ENCODE assay signal across 11 mouse cellular contexts in genomic region chr16:55898385-55899002, GRCm38 (mm10). TPM values are rescaled to one million over a fixed set of nuclear protein-coding genes. Genes with fewer than 3 reads are reported as not detected.
DNase-seq lines count a peak whose midpoint lies in the region; ATAC-seq and TF ChIP-seq lines count a peak whose summit lies in the region.
"Had no signal": no experiment of that assay in that cellular context is flagged by ENCODE, and none has a peak within 500 bp of the region (broad histone marks: within the 10 kb centered on the region; RNA-seq: fewer than 3 reads in every experiment).

No protein-coding gene starts in this region.

- peaks cover 14% of the 10 kb centered on the region for H3K79me2 ChIP-seq in C2C12 (ENCODE audit: control insufficient read depth, insufficient read depth)

- H3K9ac ChIP-seq in heart, embryonic 12.5 days: no peak overlapping the region
- H3K9ac ChIP-seq: forebrain, embryonic 13.5 days; heart, embryonic 15.5 days had no signal

- no peaks in the 10 kb centered on the region for H3K27me3 ChIP-seq in C2C12 (ENCODE audit: control insufficient read depth, insufficient read depth, insufficient read length)
- no peaks in the 10 kb centered on the region for H3K27me3 ChIP-seq in heart, embryonic 12.5 days (replicated peaks)
- H3K27me3 ChIP-seq: forebrain, embryonic 13.5 days; heart, embryonic 15.5 days had no signal

- peaks cover 4% of the 10 kb centered on the region for H3K36me3 ChIP-seq in C2C12 (ENCODE audit: control insufficient read depth, insufficient read depth)
- H3K36me3 ChIP-seq in heart, embryonic 12.5 days: 0 out of 2 replicates have a peak, but pooled peaks cover 3% of the 10 kb centered on the region
- H3K36me3 ChIP-seq: heart, embryonic 15.5 days had no signal

- peaks cover 22% of the 10 kb centered on the region for H3K4me1 ChIP-seq in heart, embryonic 12.5 days (replicated peaks)

- H3K4me2 ChIP-seq in heart, embryonic 12.5 days: no peak overlapping the region
- H3K4me2 ChIP-seq: forebrain, embryonic 13.5 days; heart, embryonic 15.5 days had no signal

- DNase-seq in heart, adult 8-10 months (ENCODE audit: low spot score): peak; percentile 18
- DNase-seq in heart, postnatal 4 days: no peak
- DNase-seq in adrenal gland, adult 8-10 months: peak; percentile 15
- DNase-seq in gastrocnemius, adult 8-10 months (ENCODE audit: low spot score in 2 of 2): no peak
- DNase-seq in embryo, embryonic 11 days: no peak
- DNase-seq: kidney, postnatal 14 days; lung, postnatal 4 days had no signal

- no peak overlapping the region for H3ac ChIP-seq in C2C12 (ENCODE audit: control insufficient read depth, insufficient read length, low read depth)

- WGBS in heart, embryonic 12.5 days: 61% methylated on average over 9 of the region's 9 CpGs

- H3K4me3 ChIP-seq in C2C12 (ENCODE audit: insufficient read depth, poor library complexity, severe bottlenecking): no peak overlapping the region
- no peak overlapping the region for H3K4me3 ChIP-seq in heart, embryonic 12.5 days
- H3K4me3 ChIP-seq: forebrain, embryonic 13.5 days; heart, embryonic 15.5 days had no signal

- no peak overlapping the region for H3K27ac ChIP-seq in heart, embryonic 12.5 days (ENCODE audit: poor library complexity, severe bottlenecking)
- H3K27ac ChIP-seq: forebrain, embryonic 13.5 days; heart, embryonic 15.5 days had no signal

- H3K79me3 ChIP-seq in C2C12 (ENCODE audit: low read depth): peaks cover 3% of the 10 kb centered on the region

- no peaks in the 10 kb centered on the region for H3K9me3 ChIP-seq in heart, embryonic 12.5 days (replicated peaks)
- H3K9me3 ChIP-seq: forebrain, embryonic 13.5 days; heart, embryonic 15.5 days had no signal

- TF ChIP-seq CTCF in C2C12 (IDR thresholded peaks at IDR 0.05; ENCODE audit: control insufficient read depth, insufficient read depth, insufficient read length): no peak

- ATAC-seq in heart, embryonic 12.5 days (ENCODE audit: insufficient number of reproducible peaks, low FRiP score): peak; percentile 53
- ATAC-seq: forebrain, embryonic 13.5 days had no signal

TF ChIP-seq in C2C12, 6 proteins besides CTCF, POLR2A, EP300 and RAD21:
- no peak for TF ChIP-seq MYOG (IDR thresholded peaks at IDR 0.05; ENCODE audit: control insufficient read depth, extremely low read depth, insufficient read length)
- peak; percentile 32 for TF ChIP-seq FOSL1 (IDR thresholded peaks at IDR 0.05; ENCODE audit: insufficient read depth, low read length, poor library complexity, severe bottlenecking)
- TF ChIP-seq MAX (IDR thresholded peaks at IDR 0.05): peak; percentile 70
- no peak for TF ChIP-seq CEBPB (IDR thresholded peaks at IDR 0.05; ENCODE audit: low read depth)
- peak; percentile 43 for TF ChIP-seq MYOD1 (IDR thresholded peaks at IDR 0.05; ENCODE audit: control insufficient read depth, insufficient read length, low read depth)
- TF ChIP-seq USF1 (IDR thresholded peaks at IDR 0.05; ENCODE audit: low read depth): no peak
TF ChIP-seq in C2C12: peak in this region for 3.

RNA-seq across cellular contexts. Expression of gene Nxpe3, which starts 3.4 kb away (rescaled TPM):
- under 1 TPM; 0.33 to 0.87 (median 0.44) TPM for total RNA-seq in heart, adult 8-10 months (2022)
- under 1 TPM; 0.50 to 0.55 TPM for total RNA-seq in heart, postnatal 4 days (2021)
- polyA plus RNA-seq in C2C12 (2012; fragmentation: generic; extraction: Trizol): 1.3 TPM
- 1 to 10 TPM; 2.0 to 3.4 (median 2.7) TPM for total RNA-seq in adrenal gland, adult 8-10 months (2022)
- 0.66 and 0.74 TPM in 2 replicates for polyA plus RNA-seq in heart, embryonic 12.5 days (2016; fragmentation: Nextera tagmentation; extraction: Ambion mirVana)
- total RNA-seq in gastrocnemius, adult 8-10 months (2022): under 1 TPM; 0.27 to 0.70 (median 0.38) TPM

RNA-seq across cellular contexts. Expression of gene Cep97, which starts 36.2 kb away (rescaled TPM):
- total RNA-seq in heart, adult 8-10 months (2022): 1 to 10 TPM; 3.9 to 5.3 (median 5.2) TPM
- 1 to 10 TPM; 4.7 to 6.3 TPM for total RNA-seq in heart, postnatal 4 days (2021)
- polyA plus RNA-seq in C2C12 (2012; fragmentation: generic; extraction: Trizol): 4.7 TPM
- total RNA-seq in adrenal gland, adult 8-10 months (2022): 10 to 100 TPM; 10.4 to 15.0 (median 12.8) TPM
- 9.8 and 9.9 TPM in 2 replicates for polyA plus RNA-seq in heart, embryonic 12.5 days (2016; fragmentation: Nextera tagmentation; extraction: Ambion mirVana)
- total RNA-seq in gastrocnemius, adult 8-10 months (2022): 1 to 10 TPM; 4.3 to 7.2 (median 5.5) TPM

RNA-seq across cellular contexts. Expression of gene Nfkbiz, which starts 59.8 kb away (rescaled TPM):
- total RNA-seq in heart, adult 8-10 months (2022): 1 to 10 TPM; 1.9 to 2.3 (median 2.1) TPM
- 1 to 10 TPM; 3.8 to 3.9 TPM for total RNA-seq in heart, postnatal 4 days (2021)
- 3.4 TPM for polyA plus RNA-seq in C2C12 (2012; fragmentation: generic; extraction: Trizol)
- total RNA-seq in adrenal gland, adult 8-10 months (2022): 1 to 10 TPM; 3.4 to 8.0 (median 5.0) TPM
- 3.1 and 3.3 TPM in 2 replicates for polyA plus RNA-seq in heart, embryonic 12.5 days (2016; fragmentation: Nextera tagmentation; extraction: Ambion mirVana)
- total RNA-seq in gastrocnemius, adult 8-10 months (2022): 1 to 10 TPM in 2 of 4 experiments, under 1 TPM in 2; 0.61 to 1.1 (median 0.93) TPM

Comparison
In these comparisons a context has a peak if more than half of its experiments do, and no peak if none do; other contexts are left out.
1. DNase-seq: peak in heart, adult 8-10 months (single experiment) and adrenal gland, adult 8-10 months (single experiment); none in heart, postnatal 4 days (single experiment), gastrocnemius, adult 8-10 months (0 of 2) and embryo, embryonic 11 days (single experiment).